Mouse (Mus musculus): Measurements from ENCODE around the gene Cpne2.

Gene Cpne2

GRCm38 (mm10) chr8:94582569-94582968, 49.8 kb downstream of the Cpne2 start:
- DNase-seq: no peak

GRCm38 (mm10) chr8:94584238-94584817, 51.5 kb downstream of the Cpne2 start:
- no peak for DNase-seq

GRCm38 (mm10) chr8:94591691-94592090, 58.9 kb downstream of the Cpne2 start:
- DNase-seq: no peak

- DNase-seq: no peak
These were observed 61.4 kb downstream of the Cpne2 start for GRCm38 (mm10) chr8:94594211-94594610.

- peak; percentile 14 for DNase-seq
These were observed 67.7 kb downstream of the Cpne2 start for GRCm38 (mm10) chr8:94600478-94600877.

GRCm38 (mm10) chr8:94601034-94601606, 68.3 kb downstream of the Cpne2 start:
- no peak for DNase-seq

- DNase-seq: peak; percentile 100
These were observed 69.0 kb downstream of the Cpne2 start, which contains the start of the genes Rspry1 and Fam192a for GRCm38 (mm10) chr8:94601607-94602385. Rspry1 (plus strand) TSS chr8:94601937. Fam192a (minus strand) TSS chr8:94601997.

- no peak for DNase-seq
These were observed 69.8 kb downstream of the Cpne2 start for GRCm38 (mm10) chr8:94602471-94603131.

GRCm38 (mm10) chr8:94604030-94604429, 71.2 kb downstream of the Cpne2 start:
- no peak for DNase-seq

GRCm38 (mm10) chr8:94607064-94607463, 74.3 kb downstream of the Cpne2 start:
- no peak for DNase-seq
